Mouse (Mus musculus): ENCODE measurements around the gene Zmiz1.

GRCm38 (mm10) chr14:25695059-25695458 is 236.1 kb downstream of the Zmiz1 start:
- TF ChIP-seq POLR2A (IDR thresholded peaks at IDR 0.05; ENCODE audit: insufficient read length, low read depth) (no peak), MAX (IDR thresholded peaks at IDR 0.05; ENCODE audit: low read depth) (no peak), POLR2AphosphoS2 (IDR thresholded peaks at IDR 0.05; ENCODE audit: insufficient read length, low read depth) (no peak), MYOD1 (IDR thresholded peaks at IDR 0.05; ENCODE audit: control insufficient read depth in 1 of 3, insufficient read length in 2 of 3, low read depth in 2 of 3) (no peak)
